Mouse (Mus musculus) right cerebral cortex, adult 18-20 months (tissue): Measurements from ENCODE around the gene Fndc3b.

Experiments
- DNase-seq: peaks from one replicate; pipeline ENCODE4 v3.0.0; 2022; ENCODE audit warnings: mixed read lengths

Gene Fndc3b

GRCm38 (mm10) chr3:27710648-27711428, at the start of gene Fndc3b:
TSS of gene Fndc3b (minus strand) at chr3:27711307.
- DNase-seq, result peak; percentile 96

GRCm38 (mm10) chr3:27760278-27760677, 49.2 kb upstream of the Fndc3b start:
- DNase-seq, result no peak

DNA sequence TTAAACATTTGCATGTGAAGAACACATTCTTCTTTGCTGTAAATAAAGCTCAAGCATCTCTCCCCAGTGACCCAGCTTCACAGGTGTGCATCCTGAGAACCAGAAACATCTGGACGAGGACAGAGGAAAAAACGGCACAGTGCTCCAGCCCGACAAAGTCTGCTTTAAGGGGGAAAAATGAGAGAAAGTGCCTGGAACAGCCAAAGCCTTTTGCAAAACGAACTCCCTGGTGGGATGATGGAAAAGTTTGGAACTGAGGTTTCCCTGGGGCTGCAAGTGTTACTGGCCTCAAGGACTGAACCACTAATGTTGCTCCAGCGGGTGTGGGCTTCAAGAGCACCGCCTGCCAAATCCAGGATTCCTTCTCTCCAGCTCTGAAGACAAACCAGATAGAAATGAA, 47.9 kb upstream of the Fndc3b start:
- DNase-seq, result no peak

- no peak for DNase-seq
Measured at GRCm38 (mm10) chr3:27751657-27752056, 40.5 kb upstream of the Fndc3b start.

- no peak for DNase-seq
Measured at GRCm38 (mm10) chr3:27751156-27751555, 40.0 kb upstream of the Fndc3b start.

GRCm38 (mm10) chr3:27745651-27746050, 34.5 kb upstream of the Fndc3b start:
- DNase-seq, result no peak

- DNase-seq, result no peak
Measured at GRCm38 (mm10) chr3:27744754-27745153, 33.6 kb upstream of the Fndc3b start.

- DNase-seq, result no peak
Measured at GRCm38 (mm10) chr3:27743271-27744145, 32.4 kb upstream of the Fndc3b start.

- DNase-seq, result no peak
Measured at GRCm38 (mm10) chr3:27742124-27742523, 31.0 kb upstream of the Fndc3b start.

DNA sequence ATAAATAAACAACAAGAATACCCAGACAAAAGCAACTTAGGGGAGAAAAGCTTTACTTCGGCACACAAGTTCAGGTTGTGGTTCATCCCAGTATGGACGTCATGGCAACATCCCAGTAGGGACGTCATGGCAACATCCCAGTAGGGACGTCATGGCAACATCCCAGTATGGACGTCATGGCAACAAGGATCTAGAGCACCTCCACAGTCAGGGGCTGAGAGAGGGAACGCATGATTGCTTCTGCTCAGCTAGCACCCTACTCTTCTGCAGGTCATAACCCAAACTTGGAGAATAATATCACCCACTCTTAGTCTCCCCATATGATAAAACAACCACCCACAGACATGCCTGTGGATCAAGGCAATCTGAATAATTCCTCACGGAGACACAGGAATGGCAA, 29.0 kb upstream of the Fndc3b start:
- no peak for DNase-seq

GRCm38 (mm10) chr3:27736180-27736579, 25.1 kb upstream of the Fndc3b start:
- DNase-seq, result no peak

DNA sequence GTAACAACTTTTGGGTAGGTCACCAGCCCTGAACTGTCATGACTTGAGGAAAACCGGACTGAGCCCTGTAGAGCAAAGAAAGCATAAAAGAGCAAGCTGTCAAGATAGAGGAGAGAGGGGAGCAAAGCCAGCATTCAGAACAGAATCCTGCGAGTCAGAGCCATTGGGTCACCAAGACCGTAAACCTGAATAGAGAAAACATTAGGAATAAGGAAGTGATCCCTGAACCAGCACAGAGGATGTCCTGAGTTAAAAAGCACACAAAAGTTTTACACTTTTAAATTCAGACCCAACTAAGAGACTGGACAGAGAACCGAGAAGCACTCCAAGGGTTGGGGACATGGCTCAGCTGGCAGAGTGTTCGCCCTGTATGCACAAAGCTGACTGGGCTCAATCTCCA, 24.0 kb upstream of the Fndc3b start:
- DNase-seq, result no peak

- no peak for DNase-seq
Measured at GRCm38 (mm10) chr3:27728798-27729782, 18.0 kb upstream of the Fndc3b start.

DNA sequence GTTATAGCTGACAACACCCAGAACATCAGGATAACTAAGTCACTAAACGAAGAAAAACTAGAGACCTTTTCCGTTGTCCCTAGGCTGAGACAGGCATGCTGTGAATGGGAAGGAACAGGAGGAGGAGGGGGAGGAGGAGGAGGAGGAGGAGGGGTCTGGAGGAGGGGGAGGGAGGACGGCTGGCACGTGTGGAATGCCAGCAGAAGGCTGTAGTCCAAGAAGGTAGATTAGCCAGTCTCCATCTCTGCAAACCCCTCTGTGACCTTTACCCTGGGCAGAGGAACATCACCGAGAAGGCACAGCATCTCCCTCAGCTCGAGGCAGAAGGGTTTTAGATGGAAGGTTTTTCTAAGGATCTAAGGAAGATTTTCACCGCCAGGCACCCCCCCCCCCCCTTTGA, 17.1 kb upstream of the Fndc3b start:
- DNase-seq, result no peak

DNA sequence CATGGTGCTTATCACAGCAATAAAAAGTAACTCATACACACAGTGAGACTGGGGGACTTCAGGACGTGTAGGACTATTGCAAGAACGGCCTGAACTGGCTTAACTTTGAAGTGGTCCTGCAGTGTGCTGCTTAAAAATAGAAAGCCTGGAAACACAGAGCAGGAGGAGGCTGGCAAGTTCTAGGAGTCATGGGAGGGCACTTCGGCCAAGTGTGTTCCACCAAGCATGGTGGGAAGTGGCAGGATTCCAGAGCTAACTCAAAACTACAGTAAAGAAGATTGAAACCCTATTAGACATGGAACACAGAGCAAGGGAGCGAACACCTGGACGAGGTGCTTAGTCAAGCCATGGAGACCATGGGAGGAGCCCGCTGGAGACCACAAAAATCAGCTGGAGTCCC, 14.6 kb upstream of the Fndc3b start:
- no peak for DNase-seq

- no peak for DNase-seq
Measured at GRCm38 (mm10) chr3:27724208-27724607, 13.1 kb upstream of the Fndc3b start.

DNA sequence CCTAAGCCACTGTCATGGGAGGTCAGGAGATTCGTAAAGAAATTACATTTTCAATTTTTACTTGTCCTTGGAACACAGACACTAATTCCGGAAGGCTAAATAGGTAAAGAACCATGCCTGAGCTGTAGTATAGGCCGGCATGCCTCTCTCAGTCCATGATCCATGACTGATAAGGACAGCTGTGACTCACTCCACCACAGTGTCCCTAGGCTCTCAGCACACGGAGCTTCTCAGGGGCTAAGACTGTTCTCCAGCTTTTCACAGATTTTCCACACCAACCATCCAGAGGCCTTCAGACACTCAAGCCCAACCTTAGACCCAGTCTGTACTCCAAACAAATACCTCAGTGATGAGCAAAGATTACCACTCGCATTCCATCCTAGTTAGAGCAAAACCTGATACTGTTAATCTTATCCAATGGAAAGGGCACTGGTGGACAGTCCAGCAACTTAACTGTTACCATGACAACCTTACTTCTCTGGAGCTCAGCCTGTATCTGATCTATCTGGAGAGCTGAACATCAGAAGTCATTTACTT, 7.8 kb upstream of the Fndc3b start:
- DNase-seq, result no peak

- DNase-seq, result no peak
Measured at GRCm38 (mm10) chr3:27713971-27714370, 2.9 kb upstream of the Fndc3b start.

GRCm38 (mm10) chr3:27712421-27712820, 1.3 kb upstream of the Fndc3b start:
- no peak for DNase-seq

DNA sequence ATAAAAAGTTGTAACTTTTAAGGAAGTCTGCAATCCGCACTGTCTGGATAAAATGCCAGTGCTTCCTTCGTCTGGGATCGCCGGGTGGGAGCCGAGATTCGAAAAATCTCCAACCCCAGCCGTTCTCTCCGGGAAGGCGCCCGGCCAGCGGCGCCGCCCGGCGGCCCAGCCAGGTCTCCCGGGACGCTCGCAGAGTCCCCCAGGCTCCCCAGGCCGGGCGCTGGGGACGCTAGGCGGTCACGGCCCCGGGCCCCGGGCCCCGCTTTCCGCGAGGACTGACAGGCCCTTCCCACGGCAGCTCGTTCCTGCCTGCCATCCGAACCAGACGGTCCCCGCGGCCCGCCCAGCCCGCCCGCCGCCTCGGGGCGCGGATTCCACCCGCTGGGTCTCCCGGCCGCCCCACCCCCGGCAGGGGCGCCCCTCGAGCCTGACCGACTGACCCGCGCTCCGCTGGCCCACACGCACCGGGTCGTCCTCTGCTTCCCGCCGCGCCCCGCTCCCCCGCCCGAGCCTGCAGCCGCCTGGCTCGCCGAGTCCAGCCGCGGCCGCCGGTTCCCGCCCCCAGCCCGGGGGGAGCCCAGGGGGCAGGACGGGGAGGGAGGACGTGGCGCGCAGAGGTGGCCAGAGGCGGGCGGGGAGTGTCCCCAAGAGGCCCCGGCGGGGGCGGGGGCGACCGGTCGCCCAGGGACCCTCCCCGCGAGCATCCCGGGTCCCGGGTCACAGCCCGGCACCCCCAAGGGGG, 1.0 kb downstream of the Fndc3b start:
- peak; percentile 49 for DNase-seq

GRCm38 (mm10) chr3:27709096-27709905, 1.8 kb downstream of the Fndc3b start:
- DNase-seq, result no peak
